Mouse (Mus musculus): ENCODE results near the gene Fbln2. TPM values are rescaled to one million over a fixed set of nuclear protein-coding genes. Genes with fewer than 3 reads are reported as not detected.

Gene Fbln2
- polyA plus RNA-seq, 1 experiment from 2014 or later, result 156 TPM

DNA sequence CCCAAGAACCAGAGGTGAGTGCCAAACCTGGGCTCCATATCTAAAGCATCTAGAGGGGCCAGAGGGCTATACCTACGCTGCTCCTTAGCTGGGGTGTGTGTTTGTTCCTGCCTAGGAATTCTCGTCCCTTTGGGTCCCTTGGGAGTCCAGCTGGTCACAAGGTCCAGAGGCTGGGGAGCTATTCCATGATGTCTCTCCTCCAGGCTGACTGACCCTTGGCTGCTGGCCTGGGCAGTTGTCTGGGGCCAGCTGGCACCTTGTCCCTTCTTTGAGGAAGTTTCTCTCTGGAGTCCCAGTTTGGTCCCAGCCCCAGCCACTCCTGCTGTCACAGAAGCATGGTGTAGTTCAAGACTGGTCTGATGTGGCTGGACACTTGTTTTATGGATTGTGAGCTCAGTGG lies 30.9 kb upstream of the Fbln2 start:
- 68% methylated on average over 2 of the region's 2 CpGs for WGBS
- 0 out of 2 replicates have a peak, but pooled peaks have one; percentile 14 for ATAC-seq (replicated peaks; ENCODE audit: insufficient number of reproducible peaks, insufficient read depth, low FRiP score, low read depth)

GRCm38 (mm10) chr6:91182075-91182490 lies 30.2 kb upstream of the Fbln2 start:
- H3K4me3 ChIP-seq, result no peak overlapping the region
- no peak for ATAC-seq (replicated peaks; ENCODE audit: insufficient number of reproducible peaks, insufficient read depth, low FRiP score, low read depth)
- H3K9me3 ChIP-seq (replicated peaks), result no peaks in the 10 kb centered on the region
- no peaks in the 10 kb centered on the region for H3K36me3 ChIP-seq
- 61% methylated on average over 4 of the region's 4 CpGs for WGBS
- no peak overlapping the region for H3K9ac ChIP-seq
- peaks cover 29% of the 10 kb centered on the region for H3K4me1 ChIP-seq (replicated peaks)
- H3K27me3 ChIP-seq, result peaks cover 8% of the 10 kb centered on the region; the same call in 1 of the 2 replicates
- H3K27ac ChIP-seq, result no peak overlapping the region
- H3K4me2 ChIP-seq, result no peak overlapping the region

More for the DNA sequence above, 30.9 kb upstream of the Fbln2 start:
- Histone ChIP-seq H3K4me1 (replicated peaks) (peaks cover 25% of the 10 kb centered on the region), H3K9ac (no peak overlapping the region), H3K4me3 (no peak overlapping the region), H3K27me3 (peaks cover 8% of the 10 kb centered on the region; the same call in 1 of the 2 replicates), H3K9me3 (replicated peaks) (no peaks in the 10 kb centered on the region), H3K36me3 (no peaks in the 10 kb centered on the region), H3K27ac (peak overlapping the region; percentile 35), H3K4me2 (no peak overlapping the region)

DNA sequence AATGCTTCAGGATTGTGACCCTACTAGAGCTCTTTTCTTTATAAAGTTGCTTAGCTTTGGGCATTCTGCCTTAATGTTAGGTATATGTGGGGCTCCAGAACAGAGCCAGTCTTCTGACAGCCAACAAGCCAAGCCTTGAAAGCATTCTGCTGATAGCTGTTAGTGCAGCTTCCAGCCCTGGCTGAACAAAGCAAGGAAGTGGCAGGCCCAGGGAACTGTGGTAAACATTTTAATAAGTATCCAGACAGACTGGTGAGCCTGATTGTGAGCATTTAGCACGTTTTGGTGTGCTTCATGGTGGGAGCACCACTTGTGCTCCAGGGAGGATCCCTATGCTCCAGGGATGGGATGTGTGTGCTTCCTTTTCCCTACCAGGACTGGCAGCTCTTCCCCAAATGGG lies 29.2 kb upstream of the Fbln2 start:
- H3K9ac ChIP-seq, result no peak overlapping the region
- H3K4me3 ChIP-seq, result no peak overlapping the region
- H3K27ac ChIP-seq, result no peak overlapping the region
- no peaks in the 10 kb centered on the region for H3K9me3 ChIP-seq (replicated peaks)
- H3K36me3 ChIP-seq, result no peaks in the 10 kb centered on the region
- peaks cover 39% of the 10 kb centered on the region for H3K4me1 ChIP-seq (replicated peaks)
- WGBS, result 36% methylated on average over 1 of the region's 1 CpGs
- no peak for ATAC-seq (replicated peaks; ENCODE audit: insufficient number of reproducible peaks, insufficient read depth, low FRiP score, low read depth)
- H3K27me3 ChIP-seq, result peaks cover 14% of the 10 kb centered on the region; the same call in 1 of the 2 replicates
- no peak overlapping the region for H3K4me2 ChIP-seq

GRCm38 (mm10) chr6:91183980-91184379 lies 28.3 kb upstream of the Fbln2 start:
- Histone ChIP-seq H3K9me3 (replicated peaks) (no peaks in the 10 kb centered on the region), H3K36me3 (no peaks in the 10 kb centered on the region), H3K27me3 (peaks cover 14% of the 10 kb centered on the region; the same call in 1 of the 2 replicates), H3K4me2 (no peak overlapping the region), H3K9ac (no peak overlapping the region), H3K27ac (no peak overlapping the region), H3K4me1 (replicated peaks) (peaks cover 39% of the 10 kb centered on the region), H3K4me3 (no peak overlapping the region)
- WGBS, result 49% methylated on average over 2 of the region's 2 CpGs
- ATAC-seq (replicated peaks; ENCODE audit: insufficient number of reproducible peaks, insufficient read depth, low FRiP score, low read depth), result no peak

- H3K36me3 ChIP-seq, result no peaks in the 10 kb centered on the region
- H3K4me3 ChIP-seq, result no peak overlapping the region
- no peak overlapping the region for H3K27ac ChIP-seq
- peaks cover 14% of the 10 kb centered on the region; the same call in 1 of the 2 replicates for H3K27me3 ChIP-seq
- WGBS, result 49% methylated on average over 3 of the region's 3 CpGs
- H3K4me1 ChIP-seq (replicated peaks), result peaks cover 39% of the 10 kb centered on the region
- H3K9me3 ChIP-seq (replicated peaks), result no peaks in the 10 kb centered on the region
- no peak for ATAC-seq (replicated peaks; ENCODE audit: insufficient number of reproducible peaks, insufficient read depth, low FRiP score, low read depth)
- no peak overlapping the region for H3K9ac ChIP-seq
- H3K4me2 ChIP-seq, result no peak overlapping the region
Observed at GRCm38 (mm10) chr6:91184776-91185175, 27.5 kb upstream of the Fbln2 start.

- H3K4me1 ChIP-seq (replicated peaks), result peaks cover 37% of the 10 kb centered on the region
- H3K27me3 ChIP-seq, result peaks cover 14% of the 10 kb centered on the region; the same call in 1 of the 2 replicates
- ATAC-seq (replicated peaks; ENCODE audit: insufficient number of reproducible peaks, insufficient read depth, low FRiP score, low read depth), result no peak
- H3K4me3 ChIP-seq, result no peak overlapping the region
- H3K36me3 ChIP-seq, result no peaks in the 10 kb centered on the region
- H3K27ac ChIP-seq, result no peak overlapping the region
- H3K4me2 ChIP-seq, result no peak overlapping the region
- WGBS, result 78% methylated on average over 5 of the region's 5 CpGs
- H3K9ac ChIP-seq, result no peak overlapping the region
- H3K9me3 ChIP-seq (replicated peaks), result no peaks in the 10 kb centered on the region
Observed at GRCm38 (mm10) chr6:91185502-91185901, 26.8 kb upstream of the Fbln2 start.

DNA sequence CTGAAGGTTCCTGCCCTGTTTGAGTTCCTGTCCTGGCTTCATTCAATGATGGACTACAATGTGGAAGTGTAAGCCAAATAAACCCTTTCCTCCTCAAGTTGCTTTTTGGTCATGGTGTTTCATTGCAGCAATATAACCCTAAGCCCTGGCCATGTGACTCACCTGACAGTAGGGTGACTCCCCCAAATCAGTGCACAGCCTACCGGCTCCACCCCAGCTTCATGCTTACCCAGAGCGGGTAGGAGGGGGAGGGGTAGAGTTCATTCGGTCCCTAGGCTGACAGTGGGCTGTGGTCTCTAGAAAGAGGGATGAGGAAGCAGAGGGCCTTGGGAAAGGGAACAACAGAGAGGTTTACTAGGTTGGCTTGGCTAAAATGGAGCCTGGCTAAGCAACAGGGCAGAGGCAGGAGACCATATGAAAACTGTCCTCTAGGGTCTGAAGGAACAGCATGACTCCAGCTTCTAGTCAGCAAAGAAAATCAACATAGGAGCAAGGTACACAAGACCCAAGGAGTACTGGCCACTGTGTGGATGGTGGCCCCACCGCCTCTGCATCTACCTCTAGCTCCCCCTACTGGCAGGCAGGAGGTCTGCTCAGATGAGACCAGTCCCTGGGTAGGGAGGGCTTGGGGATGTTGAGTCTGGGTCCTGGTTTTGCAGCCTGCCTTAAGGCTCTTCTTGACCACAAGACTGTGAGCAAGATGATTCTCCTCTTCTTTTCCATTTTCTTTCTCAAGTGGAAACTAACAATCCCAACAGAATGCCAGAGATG lies 25.9 kb upstream of the Fbln2 start:
- 55% methylated on average over 4 of the region's 4 CpGs for WGBS
- H3K4me3 ChIP-seq, result no peak overlapping the region
- no peak overlapping the region for H3K27ac ChIP-seq
- H3K4me2 ChIP-seq, result no peak overlapping the region
- ATAC-seq (replicated peaks; ENCODE audit: insufficient number of reproducible peaks, insufficient read depth, low FRiP score, low read depth), result no peak
- no peaks in the 10 kb centered on the region for H3K36me3 ChIP-seq
- H3K4me1 ChIP-seq (replicated peaks), result peaks cover 36% of the 10 kb centered on the region
- H3K27me3 ChIP-seq, result peaks cover 14% of the 10 kb centered on the region; the same call in 1 of the 2 replicates
- H3K9ac ChIP-seq, result no peak overlapping the region
- no peaks in the 10 kb centered on the region for H3K9me3 ChIP-seq (replicated peaks)

DNA sequence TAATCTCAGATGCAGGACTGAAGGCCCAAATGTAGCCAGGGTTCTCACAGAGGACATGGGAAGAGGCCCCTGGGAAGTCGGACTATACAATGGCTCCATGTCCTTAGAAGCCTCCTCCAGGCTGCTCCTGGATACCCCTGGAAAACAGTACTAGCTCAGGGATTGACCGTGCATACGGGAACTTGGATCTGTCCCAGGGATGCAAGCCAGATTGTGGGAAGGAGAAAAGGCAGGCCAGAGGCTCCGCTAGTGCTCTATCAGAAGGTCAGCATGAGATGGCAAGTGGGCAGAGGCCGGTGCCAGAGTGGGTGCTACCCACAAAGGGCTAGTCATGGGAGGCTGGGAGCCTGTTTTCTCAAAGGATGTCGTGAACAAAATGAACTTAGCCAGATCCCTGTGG lies 25.3 kb upstream of the Fbln2 start:
- Histone ChIP-seq H3K4me1 (replicated peaks) (peaks cover 36% of the 10 kb centered on the region), H3K4me3 (no peak overlapping the region), H3K9me3 (replicated peaks) (no peaks in the 10 kb centered on the region), H3K27ac (no peak overlapping the region), H3K27me3 (peaks cover 14% of the 10 kb centered on the region; the same call in 1 of the 2 replicates), H3K36me3 (no peaks in the 10 kb centered on the region), H3K9ac (no peak overlapping the region), H3K4me2 (no peak overlapping the region)
- WGBS, result 46% methylated on average over 6 of the region's 6 CpGs
- no peak for ATAC-seq (replicated peaks; ENCODE audit: insufficient number of reproducible peaks, insufficient read depth, low FRiP score, low read depth)

DNA sequence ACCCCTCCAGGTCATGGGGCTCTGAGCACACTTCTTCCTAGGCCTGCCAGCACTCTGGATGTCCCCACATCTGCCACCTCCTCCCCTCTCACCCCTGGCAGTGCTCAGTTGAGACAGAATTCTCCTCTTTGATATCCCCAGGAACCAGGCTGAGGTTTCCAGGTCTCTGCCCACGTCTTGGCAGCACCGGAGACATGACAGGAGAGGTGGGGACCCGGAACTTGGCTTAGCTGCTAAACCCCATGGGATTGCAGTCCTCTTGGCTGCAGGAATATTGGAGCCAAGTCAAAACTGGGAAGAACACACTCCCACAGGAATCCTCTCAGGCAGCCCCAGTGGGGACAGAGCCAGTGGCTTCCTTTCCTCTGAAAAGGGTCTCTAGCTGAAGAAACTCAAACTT lies 24.4 kb upstream of the Fbln2 start:
- H3K27ac ChIP-seq, result no peak overlapping the region
- H3K36me3 ChIP-seq, result no peaks in the 10 kb centered on the region
- peaks cover 26% of the 10 kb centered on the region for H3K4me1 ChIP-seq (replicated peaks)
- H3K4me3 ChIP-seq, result no peak overlapping the region
- H3K9ac ChIP-seq, result no peak overlapping the region
- peaks cover 14% of the 10 kb centered on the region; the same call in 1 of the 2 replicates for H3K27me3 ChIP-seq
- ATAC-seq (replicated peaks; ENCODE audit: insufficient number of reproducible peaks, insufficient read depth, low FRiP score, low read depth), result no peak
- WGBS, result 45% methylated on average over 3 of the region's 3 CpGs
- H3K4me2 ChIP-seq, result no peak overlapping the region
- H3K9me3 ChIP-seq (replicated peaks), result no peaks in the 10 kb centered on the region

- Histone ChIP-seq H3K27me3 (0 out of 2 replicates have a peak, but pooled peaks cover 10% of the 10 kb centered on the region), H3K4me1 (replicated peaks) (peaks cover 14% of the 10 kb centered on the region), H3K4me3 (no peak overlapping the region), H3K36me3 (no peaks in the 10 kb centered on the region), H3K27ac (no peak overlapping the region), H3K9me3 (replicated peaks) (no peaks in the 10 kb centered on the region), H3K4me2 (no peak overlapping the region), H3K9ac (no peak overlapping the region)
- WGBS, result 88% methylated on average over 6 of the region's 6 CpGs
- ATAC-seq (replicated peaks; ENCODE audit: insufficient number of reproducible peaks, insufficient read depth, low FRiP score, low read depth), result no peak
Observed at GRCm38 (mm10) chr6:91189971-91190370, 22.3 kb upstream of the Fbln2 start.

GRCm38 (mm10) chr6:91191465-91191864 lies 20.8 kb upstream of the Fbln2 start:
- 42% methylated on average over 2 of the region's 2 CpGs for WGBS
- H3K27me3 ChIP-seq, result 0 out of 2 replicates have a peak, but pooled peaks cover 9% of the 10 kb centered on the region
- H3K4me1 ChIP-seq (replicated peaks), result peaks cover 20% of the 10 kb centered on the region
- H3K4me2 ChIP-seq, result no peak overlapping the region
- no peak overlapping the region for H3K27ac ChIP-seq
- H3K4me3 ChIP-seq, result no peak overlapping the region
- no peaks in the 10 kb centered on the region for H3K9me3 ChIP-seq (replicated peaks)
- no peak for ATAC-seq (replicated peaks; ENCODE audit: insufficient number of reproducible peaks, insufficient read depth, low FRiP score, low read depth)
- H3K36me3 ChIP-seq, result no peaks in the 10 kb centered on the region
- H3K9ac ChIP-seq, result no peak overlapping the region

DNA sequence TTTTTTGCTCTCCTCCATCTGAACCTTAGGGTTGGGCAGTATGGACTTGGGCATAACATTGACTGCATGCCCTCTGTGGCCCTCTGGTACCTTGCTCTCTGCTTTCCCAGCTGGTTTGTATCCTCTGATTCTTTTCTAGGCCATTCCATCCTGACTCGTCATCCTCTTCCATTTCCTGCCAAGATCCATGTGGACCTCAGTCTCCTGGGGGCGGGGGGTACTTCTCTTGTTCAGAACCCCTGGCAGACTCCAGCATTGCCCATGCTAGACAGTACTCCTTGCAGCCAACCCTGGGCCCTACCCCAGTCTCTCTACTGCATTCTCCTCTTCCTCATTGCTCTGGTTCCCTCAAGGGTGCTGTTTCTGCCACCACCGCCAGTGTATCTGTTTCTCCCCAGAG lies 19.8 kb upstream of the Fbln2 start:
- H3K27ac ChIP-seq, result no peak overlapping the region
- no peak for ATAC-seq (replicated peaks; ENCODE audit: insufficient number of reproducible peaks, insufficient read depth, low FRiP score, low read depth)
- no peak overlapping the region for H3K4me3 ChIP-seq
- peaks cover 13% of the 10 kb centered on the region for H3K4me1 ChIP-seq (replicated peaks)
- no peak overlapping the region for H3K4me2 ChIP-seq
- H3K27me3 ChIP-seq, result peaks cover 11% of the 10 kb centered on the region; the same call in 1 of the 2 replicates
- no peaks in the 10 kb centered on the region for H3K9me3 ChIP-seq (replicated peaks)
- WGBS, result 61% methylated on average over 3 of the region's 3 CpGs
- no peak overlapping the region for H3K9ac ChIP-seq
- no peaks in the 10 kb centered on the region for H3K36me3 ChIP-seq
